Mouse (Mus musculus): ENCODE data around the gene Aoah. TPM values are rescaled to one million over a fixed set of nuclear protein-coding genes. Genes with fewer than 3 reads are reported as not detected.

Aoah gene
- 1 to 10 TPM in 1 of 2 experiments, under 1 TPM in 1; 0.89 to 1.0 TPM for total RNA-seq (2021)

GRCm38 (mm10) chr13:20793901-20794300 is at the start of gene Aoah:
TSS of gene Aoah (plus strand) at chr13:20794113.
- intact Hi-C loops (cut with DNase I), result no loop called here
- DNase-seq (ENCODE audit: low spot score), result no peak

- DNase-seq (ENCODE audit: low spot score), result no peak
- intact Hi-C loops (cut with DNase I), result no loop called here
Measured at GRCm38 (mm10) chr13:20754843-20755242, 39.1 kb upstream of the Aoah start.

GRCm38 (mm10) chr13:20783648-20784047 is 10.3 kb upstream of the Aoah start:
- no peak for DNase-seq (ENCODE audit: low spot score)
- intact Hi-C loops (cut with DNase I), result no loop called here

- intact Hi-C loops (cut with DNase I), result no loop called here
- DNase-seq (ENCODE audit: low spot score), result no peak
Measured at GRCm38 (mm10) chr13:20784060-20784459, 9.9 kb upstream of the Aoah start.

GRCm38 (mm10) chr13:20785960-20786359 is 8.0 kb upstream of the Aoah start:
- intact Hi-C loops (cut with DNase I), result no loop called here
- DNase-seq (ENCODE audit: low spot score), result no peak

- intact Hi-C loops (cut with DNase I), result no loop called here
- DNase-seq (ENCODE audit: low spot score), result no peak
Measured at GRCm38 (mm10) chr13:20786825-20787245, 7.1 kb upstream of the Aoah start.

- no peak for DNase-seq (ENCODE audit: low spot score)
- intact Hi-C loops (cut with DNase I), result no loop called here
Measured at GRCm38 (mm10) chr13:20787952-20788351, 6.0 kb upstream of the Aoah start.

- intact Hi-C loops (cut with DNase I), result no loop called here
- DNase-seq (ENCODE audit: low spot score), result no peak
Measured at GRCm38 (mm10) chr13:20796651-20797050, 2.7 kb downstream of the Aoah start.

- intact Hi-C loops (cut with DNase I), result no loop called here
- no peak for DNase-seq (ENCODE audit: low spot score)
Measured at GRCm38 (mm10) chr13:20798536-20798935, 4.6 kb downstream of the Aoah start.

GRCm38 (mm10) chr13:20799772-20800171 is 5.9 kb downstream of the Aoah start:
- intact Hi-C loops (cut with DNase I), result no loop called here
- no peak for DNase-seq (ENCODE audit: low spot score)

GRCm38 (mm10) chr13:20800569-20800968 is 6.7 kb downstream of the Aoah start:
- no peak for DNase-seq (ENCODE audit: low spot score)
- intact Hi-C loops (cut with DNase I), result no loop called here

- no peak for DNase-seq (ENCODE audit: low spot score)
- intact Hi-C loops (cut with DNase I), result no loop called here
Measured at GRCm38 (mm10) chr13:20811782-20812406, 18.0 kb downstream of the Aoah start.

GRCm38 (mm10) chr13:20816385-20816784 is 22.5 kb downstream of the Aoah start:
- intact Hi-C loops (cut with DNase I), result no loop called here
- no peak for DNase-seq (ENCODE audit: low spot score)

- no peak for DNase-seq (ENCODE audit: low spot score)
- intact Hi-C loops (cut with DNase I), result no loop called here
Measured at GRCm38 (mm10) chr13:20820712-20821328, 26.9 kb downstream of the Aoah start.

GRCm38 (mm10) chr13:20828728-20829127 is 34.8 kb downstream of the Aoah start:
- intact Hi-C loops (cut with DNase I), result no loop called here
- DNase-seq (ENCODE audit: low spot score), result no peak

- intact Hi-C loops (cut with DNase I), result no loop called here
- DNase-seq (ENCODE audit: low spot score), result no peak
Measured at GRCm38 (mm10) chr13:20829181-20829900, 35.4 kb downstream of the Aoah start.

GRCm38 (mm10) chr13:20855893-20856292 is 62.0 kb downstream of the Aoah start:
- DNase-seq (ENCODE audit: low spot score), result no peak

GRCm38 (mm10) chr13:20899372-20899771 is 105.5 kb downstream of the Aoah start:
- no peak for DNase-seq (ENCODE audit: low spot score)
- intact Hi-C loops (cut with DNase I), result no loop called here

More at GRCm38 (mm10) chr13:20855893-20856292, 62.0 kb downstream of the Aoah start:
- intact Hi-C loops (cut with DNase I), result no loop called here

GRCm38 (mm10) chr13:20900396-20900971 is 106.6 kb downstream of the Aoah start:
- intact Hi-C loops (cut with DNase I), result no loop called here

GRCm38 (mm10) chr13:20900972-20901457 is 107.1 kb downstream of the Aoah start:
- no peak for DNase-seq (ENCODE audit: low spot score)
- intact Hi-C loops (cut with DNase I), result no loop called here

More at GRCm38 (mm10) chr13:20900396-20900971, 106.6 kb downstream of the Aoah start:
- no peak for DNase-seq (ENCODE audit: low spot score)
